Mouse (Mus musculus): Measurements from ENCODE around the gene Olfr1000. TPM values are rescaled to one million over a fixed set of nuclear protein-coding genes. Genes with fewer than 3 reads are reported as not detected.
"Not testable (repeated sequence)": the region's sequence is repeated elsewhere in the genome, so short reads cannot be mapped to it uniquely, and the experiment has no call there.

The Olfr1000 gene
- not detected in 2 replicates for polyA plus RNA-seq (2015; fragmentation: Nextera tagmentation; extraction: Ambion mirVana)

GRCm38 (mm10) chr2:85611803-85612202, at the start of gene Olfr1000:
Gene Olfr1000 (minus strand): TSS chr2:85611903.
- H3K9ac ChIP-seq (replicated peaks; ENCODE audit: low read depth, low read length): no peak within 1 kb of the TSS
- no peaks in the 10 kb centered on the region for H3K36me3 ChIP-seq (ENCODE audit: control insufficient read depth, insufficient read depth)
- no peak for ATAC-seq
- H3K9me3 ChIP-seq (ENCODE audit: control insufficient read depth, low read length): no peaks in the 10 kb centered on the region
- no peak within 1 kb of the TSS for H3K4me3 ChIP-seq (replicated peaks; ENCODE audit: low read length)
- no peaks in the 10 kb centered on the region for H3K27me3 ChIP-seq (replicated peaks; ENCODE audit: control insufficient read depth, insufficient read depth, low read length)
- WGBS: 61% methylated on average over 1 of the region's 1 CpGs
- H3K27ac ChIP-seq (ENCODE audit: low read length): no peak within 1 kb of the TSS
- H3K4me1 ChIP-seq (replicated peaks; ENCODE audit: control insufficient read depth, insufficient read depth, low read length): no peaks in the 10 kb centered on the region
- H3K4me2 ChIP-seq (ENCODE audit: low read length): no peak within 1 kb of the TSS

- Histone ChIP-seq H3K4me2 (ENCODE audit: low read length) (no peak within 1 kb of the TSS), H3K27ac (ENCODE audit: low read length) (no peak within 1 kb of the TSS), H3K9ac (replicated peaks; ENCODE audit: low read depth, low read length) (no peak within 1 kb of the TSS), H3K36me3 (ENCODE audit: control insufficient read depth, insufficient read depth) (no peaks in the 10 kb centered on the region), H3K4me1 (replicated peaks; ENCODE audit: control insufficient read depth, insufficient read depth, low read length) (no peaks in the 10 kb centered on the region), H3K27me3 (replicated peaks; ENCODE audit: control insufficient read depth, insufficient read depth, low read length) (no peaks in the 10 kb centered on the region), H3K4me3 (replicated peaks; ENCODE audit: low read length) (no peak within 1 kb of the TSS), H3K9me3 (ENCODE audit: control insufficient read depth, low read length) (no peaks in the 10 kb centered on the region)
- WGBS: 93% methylated on average over 1 of the region's 1 CpGs
- no peak for ATAC-seq
Observed at GRCm38 (mm10) chr2:85650604-85651003, 38.9 kb upstream of the Olfr1000 start, which contains the start of gene Olfr1002. Gene Olfr1002 (minus strand): TSS chr2:85650704.

DNA sequence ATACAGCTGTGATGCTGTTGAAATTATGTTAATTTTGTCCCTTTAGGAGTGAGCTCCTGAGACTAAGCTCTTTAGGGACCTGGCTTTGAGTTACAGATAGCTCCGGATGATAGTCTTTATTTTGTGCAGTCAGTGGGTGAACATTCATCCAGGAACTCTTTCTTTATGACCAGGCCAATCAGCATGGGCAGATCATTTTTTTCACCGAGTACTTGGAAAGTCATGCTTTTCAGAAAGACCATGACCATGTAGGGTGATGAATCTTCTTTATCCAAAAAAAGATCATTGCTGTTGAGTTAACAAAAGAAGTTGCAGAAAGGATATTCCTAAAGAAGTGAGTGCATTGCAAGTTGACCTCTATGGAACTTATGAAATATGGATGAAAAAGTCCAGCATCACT, 23.1 kb downstream of the Olfr1000 start, which contains the start of gene Olfr998:
Gene Olfr998, plus strand, starts transcription at position 301 of the 400 bp plus-strand sequence.
- not testable (repeated sequence) for H3K27me3 ChIP-seq (replicated peaks; ENCODE audit: control insufficient read depth, insufficient read depth, low read length); H3K9ac ChIP-seq (replicated peaks; ENCODE audit: low read depth, low read length); H3K4me3 ChIP-seq (replicated peaks; ENCODE audit: low read length); H3K27ac ChIP-seq (ENCODE audit: low read length); H3K36me3 ChIP-seq (ENCODE audit: control insufficient read depth, insufficient read depth); ATAC-seq; H3K4me2 ChIP-seq (ENCODE audit: low read length); H3K9me3 ChIP-seq (ENCODE audit: control insufficient read depth, low read length); H3K4me1 ChIP-seq (replicated peaks; ENCODE audit: control insufficient read depth, insufficient read depth, low read length)
- WGBS: 83% methylated on average over 2 of the region's 2 CpGs

DNA sequence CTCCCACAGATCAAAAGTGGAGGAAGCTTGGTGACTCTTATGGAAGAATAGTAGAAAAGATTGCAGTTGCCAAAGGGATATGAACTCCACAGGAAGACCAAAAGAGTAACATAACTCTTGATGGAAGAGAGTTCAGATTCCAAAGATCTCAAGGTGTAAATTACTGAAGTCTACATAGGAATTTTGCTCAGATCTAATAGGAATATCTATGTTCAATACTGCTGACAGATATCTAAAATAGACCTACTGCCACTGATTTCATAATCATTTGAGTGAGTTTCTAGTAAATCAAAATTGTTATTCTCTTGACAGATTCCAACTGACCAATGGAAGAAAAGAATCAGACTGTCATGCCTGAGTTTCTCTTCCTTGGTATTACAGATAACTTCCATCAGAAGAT, 32.8 kb downstream of the Olfr1000 start, which contains the start of gene Olfr996:
Gene Olfr996, plus strand, starts transcription at position 301 of the 400 bp plus-strand sequence.
- Histone ChIP-seq H3K9ac (replicated peaks; ENCODE audit: low read depth, low read length) (no peak within 1 kb of the TSS), H3K36me3 (ENCODE audit: control insufficient read depth, insufficient read depth) (no peaks in the 10 kb centered on the region), H3K4me2 (ENCODE audit: low read length) (no peak within 1 kb of the TSS), H3K9me3 (ENCODE audit: control insufficient read depth, low read length) (no peaks in the 10 kb centered on the region), H3K27me3 (replicated peaks; ENCODE audit: control insufficient read depth, insufficient read depth, low read length) (no peaks in the 10 kb centered on the region), H3K27ac (ENCODE audit: low read length) (no peak within 1 kb of the TSS), H3K4me1 (replicated peaks; ENCODE audit: control insufficient read depth, insufficient read depth, low read length) (no peaks in the 10 kb centered on the region), H3K4me3 (replicated peaks; ENCODE audit: low read length) (no peak within 1 kb of the TSS)
- no peak for ATAC-seq

GRCm38 (mm10) chr2:85561187-85561586, 50.5 kb downstream of the Olfr1000 start:
- H3K27me3 ChIP-seq (replicated peaks; ENCODE audit: control insufficient read depth, insufficient read depth, low read length): no peaks in the 10 kb centered on the region
- H3K4me3 ChIP-seq (replicated peaks; ENCODE audit: low read length): no peak overlapping the region
- 24% methylated on average over 4 of the region's 4 CpGs for WGBS
- no peaks in the 10 kb centered on the region for H3K9me3 ChIP-seq (ENCODE audit: control insufficient read depth, low read length)
- H3K4me1 ChIP-seq (replicated peaks; ENCODE audit: control insufficient read depth, insufficient read depth, low read length): no peaks in the 10 kb centered on the region
- peak; percentile 71 for ATAC-seq
- H3K4me2 ChIP-seq (ENCODE audit: low read length): no peak overlapping the region
- H3K27ac ChIP-seq (ENCODE audit: low read length): no peak overlapping the region
- H3K36me3 ChIP-seq (ENCODE audit: control insufficient read depth, insufficient read depth): no peaks in the 10 kb centered on the region
- no peak overlapping the region for H3K9ac ChIP-seq (replicated peaks; ENCODE audit: low read depth, low read length)

GRCm38 (mm10) chr2:85560226-85560625, 51.5 kb downstream of the Olfr1000 start:
- H3K27ac ChIP-seq (ENCODE audit: low read length): no peak overlapping the region
- H3K36me3 ChIP-seq (ENCODE audit: control insufficient read depth, insufficient read depth): no peaks in the 10 kb centered on the region
- no peak overlapping the region for H3K4me3 ChIP-seq (replicated peaks; ENCODE audit: low read length)
- no peak overlapping the region for H3K9ac ChIP-seq (replicated peaks; ENCODE audit: low read depth, low read length)
- no peaks in the 10 kb centered on the region for H3K9me3 ChIP-seq (ENCODE audit: control insufficient read depth, low read length)
- no peak overlapping the region for H3K4me2 ChIP-seq (ENCODE audit: low read length)
- 77% methylated on average over 4 of the region's 4 CpGs for WGBS
- no peaks in the 10 kb centered on the region for H3K4me1 ChIP-seq (replicated peaks; ENCODE audit: control insufficient read depth, insufficient read depth, low read length)
- no peaks in the 10 kb centered on the region for H3K27me3 ChIP-seq (replicated peaks; ENCODE audit: control insufficient read depth, insufficient read depth, low read length)
- no peak for ATAC-seq

Other genes starting within 250 kb of the Olfr1000 start
- not detected in 2 replicates for gene Olfr988, start 248.7 kb downstream of the Olfr1000 start, polyA plus RNA-seq (2015; fragmentation: Nextera tagmentation; extraction: Ambion mirVana)
- not detected in 2 replicates for gene Olfr992, start 202.4 kb downstream of the Olfr1000 start, polyA plus RNA-seq (2015; fragmentation: Nextera tagmentation; extraction: Ambion mirVana)
- not detected in 2 replicates for gene Olfr993, start 197.0 kb downstream of the Olfr1000 start, polyA plus RNA-seq (2015; fragmentation: Nextera tagmentation; extraction: Ambion mirVana)
- not detected in 2 replicates for gene Olfr994, start 175.5 kb downstream of the Olfr1000 start, polyA plus RNA-seq (2015; fragmentation: Nextera tagmentation; extraction: Ambion mirVana)
- gene Olfr995, start 168.3 kb downstream of the Olfr1000 start, polyA plus RNA-seq (2015; fragmentation: Nextera tagmentation; extraction: Ambion mirVana): not detected in 2 replicates
- 0.15 TPM in 1 of 2 replicates, not detected in the other for gene 4833423E24Rik, start 92.9 kb downstream of the Olfr1000 start, polyA plus RNA-seq (2015; fragmentation: Nextera tagmentation; extraction: Ambion mirVana)
- not detected in 2 replicates for gene Olfr996, start 32.7 kb downstream of the Olfr1000 start, polyA plus RNA-seq (2015; fragmentation: Nextera tagmentation; extraction: Ambion mirVana)
- not detected in 2 replicates for gene Olfr998, start 23.0 kb downstream of the Olfr1000 start, polyA plus RNA-seq (2015; fragmentation: Nextera tagmentation; extraction: Ambion mirVana)
- not detected in 2 replicates for gene Olfr1002, start 38.8 kb upstream of the Olfr1000 start, polyA plus RNA-seq (2015; fragmentation: Nextera tagmentation; extraction: Ambion mirVana)
- gene Olfr154, start 52.6 kb upstream of the Olfr1000 start, polyA plus RNA-seq (2015; fragmentation: Nextera tagmentation; extraction: Ambion mirVana): not detected in 2 replicates
- not detected in 2 replicates for gene Olfr1006, start 66.9 kb upstream of the Olfr1000 start, polyA plus RNA-seq (2015; fragmentation: Nextera tagmentation; extraction: Ambion mirVana)
- gene Olfr1008, start 77.5 kb upstream of the Olfr1000 start, polyA plus RNA-seq (2015; fragmentation: Nextera tagmentation; extraction: Ambion mirVana): not detected in 2 replicates
- gene Olfr1009, start 103.5 kb upstream of the Olfr1000 start, polyA plus RNA-seq (2015; fragmentation: Nextera tagmentation; extraction: Ambion mirVana): not detected in 2 replicates
- gene Olfr1012, start 150.9 kb upstream of the Olfr1000 start, polyA plus RNA-seq (2015; fragmentation: Nextera tagmentation; extraction: Ambion mirVana): not detected in 2 replicates
- not detected in 2 replicates for gene Olfr1013, start 155.2 kb upstream of the Olfr1000 start, polyA plus RNA-seq (2015; fragmentation: Nextera tagmentation; extraction: Ambion mirVana)
- gene Olfr1014, start 160.8 kb upstream of the Olfr1000 start, polyA plus RNA-seq (2015; fragmentation: Nextera tagmentation; extraction: Ambion mirVana): not detected in 2 replicates
- gene Olfr1015, start 170.1 kb upstream of the Olfr1000 start, polyA plus RNA-seq (2015; fragmentation: Nextera tagmentation; extraction: Ambion mirVana): not detected in 2 replicates
- not detected in 2 replicates for gene Olfr1016, start 190.6 kb upstream of the Olfr1000 start, polyA plus RNA-seq (2015; fragmentation: Nextera tagmentation; extraction: Ambion mirVana)
- not detected in 2 replicates for gene Olfr1018, start 206.6 kb upstream of the Olfr1000 start, polyA plus RNA-seq (2015; fragmentation: Nextera tagmentation; extraction: Ambion mirVana)
- not detected in 2 replicates for gene Olfr1019, start 233.6 kb upstream of the Olfr1000 start, polyA plus RNA-seq (2015; fragmentation: Nextera tagmentation; extraction: Ambion mirVana)
- not detected in 2 replicates for gene Olfr1020, start 235.1 kb upstream of the Olfr1000 start, polyA plus RNA-seq (2015; fragmentation: Nextera tagmentation; extraction: Ambion mirVana)

Data from forebrain, embryonic 16.5 days (tissue).